Mouse (Mus musculus) lung, postnatal 0 days (tissue): ENCODE measurements around the gene Lyrm7.

Source experiments
- CTCF ChIP-seq: IDR thresholded peaks from 2 replicates; pipeline ENCODE4 v1.5.1; 2016; ENCODE audit warnings: antibody characterized with exemption, mild to moderate bottlenecking
- EP300 ChIP-seq: IDR thresholded peaks from 2 replicates; pipeline ENCODE4 v1.6.1; 2016; ENCODE audit warnings: antibody characterized with exemption, mild to moderate bottlenecking, control low read depth

GRCm38 (mm10) chr11:54905086-54905485, 44.4 kb upstream of the Lyrm7 start:
- TF ChIP-seq CTCF (no peak), EP300 (no peak)
